In genomic region chr19:45143214-45143895, GRCm38 (mm10) we compare ENCODE assay signal across 10 mouse cellular contexts. TPM values are rescaled to one million over a fixed set of nuclear protein-coding genes. Genes with fewer than 3 reads are reported as not detected.
DNase-seq lines count a peak whose midpoint lies in the region; ATAC-seq and TF ChIP-seq lines count a peak whose summit lies in the region.
"Had no signal": no experiment of that assay in that cellular context is flagged by ENCODE, and none has a peak within 500 bp of the region (broad histone marks: within the 10 kb centered on the region; RNA-seq: fewer than 3 reads in every experiment).

No protein-coding gene starts in this region.

- DNase-seq in liver, postnatal 0 days: no peak
- no peak for DNase-seq in natural killer cell, adult 2 months (ENCODE audit: low spot score in 2 of 2)
- DNase-seq in right cerebral cortex, postnatal 25 days: no peak
- DNase-seq: cerebellum, postnatal 36 days; liver, embryonic 13.5 days had no signal

- H3K9me3 ChIP-seq in liver, embryonic 12.5 days (replicated peaks): no peaks in the 10 kb centered on the region
- no peaks in the 10 kb centered on the region for H3K9me3 ChIP-seq in liver, postnatal 0 days (ENCODE audit: low read length)
- peaks cover 3% of the 10 kb centered on the region; the same call in 1 of the 2 replicates for H3K9me3 ChIP-seq in forebrain, embryonic 12.5 days
- H3K9me3 ChIP-seq in limb, embryonic 13.5 days: peaks cover 9% of the 10 kb centered on the region; the same call in 1 of the 2 replicates
- H3K9me3 ChIP-seq: liver, embryonic 13.5 days had no signal

- H3K27me3 ChIP-seq in liver, embryonic 12.5 days (replicated peaks): peaks cover 99% of the 10 kb centered on the region
- H3K27me3 ChIP-seq in liver, postnatal 0 days (ENCODE audit: insufficient read depth, low read length): peaks cover 88% of the 10 kb centered on the region
- peaks cover 100% of the 10 kb centered on the region for H3K27me3 ChIP-seq in forebrain, embryonic 12.5 days
- H3K27me3 ChIP-seq in limb, embryonic 13.5 days: peaks cover 100% of the 10 kb centered on the region

- no peak for TF ChIP-seq CTCF in liver, postnatal 0 days (IDR thresholded peaks at IDR 0.05; ENCODE audit: low read depth)

- H3K36me3 ChIP-seq in liver, embryonic 12.5 days: no peaks in the 10 kb centered on the region
- no peaks in the 10 kb centered on the region for H3K36me3 ChIP-seq in liver, postnatal 0 days (replicated peaks; ENCODE audit: insufficient read depth, low read length)
- no peaks in the 10 kb centered on the region for H3K36me3 ChIP-seq in forebrain, embryonic 12.5 days (replicated peaks)
- H3K36me3 ChIP-seq in limb, embryonic 13.5 days: no peaks in the 10 kb centered on the region
- H3K36me3 ChIP-seq: liver, embryonic 13.5 days had no signal

- no peak overlapping the region for H3K4me3 ChIP-seq in liver, embryonic 12.5 days
- H3K4me3 ChIP-seq in liver, postnatal 0 days (ENCODE audit: low read depth, low read length): no peak overlapping the region
- H3K4me3 ChIP-seq in forebrain, embryonic 12.5 days (replicated peaks): peak overlapping the region; percentile 20
- peak overlapping the region; percentile 21 for H3K4me3 ChIP-seq in limb, embryonic 13.5 days
- H3K4me3 ChIP-seq: liver, embryonic 13.5 days had no signal

- peak overlapping the region; percentile 15; the same call in 1 of the 2 replicates for H3K4me2 ChIP-seq in liver, embryonic 12.5 days
- H3K4me2 ChIP-seq in liver, postnatal 0 days (ENCODE audit: low read depth, low read length): no peak overlapping the region
- H3K4me2 ChIP-seq in forebrain, embryonic 12.5 days: peak overlapping the region; percentile 39
- H3K4me2 ChIP-seq in limb, embryonic 13.5 days (replicated peaks): peak overlapping the region; percentile 41
- H3K4me2 ChIP-seq: liver, embryonic 13.5 days had no signal

- H3K4me1 ChIP-seq in liver, embryonic 12.5 days: no peaks in the 10 kb centered on the region
- no peaks in the 10 kb centered on the region; the same call in 1 of the 2 replicates for H3K4me1 ChIP-seq in liver, postnatal 0 days (ENCODE audit: insufficient read depth)
- peaks cover 12% of the 10 kb centered on the region for H3K4me1 ChIP-seq in forebrain, embryonic 12.5 days
- H3K4me1 ChIP-seq in limb, embryonic 13.5 days: peaks cover 9% of the 10 kb centered on the region; the same call in 1 of the 2 replicates
- H3K4me1 ChIP-seq: liver, embryonic 13.5 days had no signal

- no peak for TF ChIP-seq EP300 in liver, postnatal 0 days (IDR thresholded peaks at IDR 0.05; ENCODE audit: low read depth)

- H3K9ac ChIP-seq in liver, embryonic 12.5 days: no peak overlapping the region
- H3K9ac ChIP-seq in liver, postnatal 0 days (replicated peaks): no peak overlapping the region
- H3K9ac ChIP-seq in forebrain, embryonic 12.5 days: no peak overlapping the region
- H3K9ac ChIP-seq in limb, embryonic 13.5 days: no peak overlapping the region
- H3K9ac ChIP-seq: liver, embryonic 13.5 days had no signal

- no peak overlapping the region for H3K27ac ChIP-seq in liver, embryonic 12.5 days
- no peak overlapping the region for H3K27ac ChIP-seq in liver, postnatal 0 days (ENCODE audit: low read depth)
- H3K27ac ChIP-seq in forebrain, embryonic 12.5 days: no peak overlapping the region
- no peak overlapping the region for H3K27ac ChIP-seq in limb, embryonic 13.5 days
- H3K27ac ChIP-seq: liver, embryonic 13.5 days had no signal

- ATAC-seq in liver, embryonic 12.5 days: no peak
- no peak for ATAC-seq in liver, postnatal 0 days
- no peak for ATAC-seq in forebrain, embryonic 12.5 days (ENCODE audit: low FRiP score)
- no peak for ATAC-seq in limb, embryonic 13.5 days (ENCODE audit: low FRiP score, low read depth)
- no peak for ATAC-seq in cerebellum, adult (ENCODE audit: insufficient number of reproducible peaks, low FRiP score, low TSS enrichment)
- ATAC-seq: Patski had no signal

- WGBS in liver, embryonic 12.5 days (ENCODE audit: insufficient replicate concordance): 3% methylated on average over 46 of the region's 46 CpGs
- 4% methylated on average over 45 of the region's 46 CpGs for WGBS in liver, postnatal 0 days (ENCODE audit: insufficient replicate concordance)
- WGBS in forebrain, embryonic 12.5 days: under 1% methylated on average over 46 of the region's 46 CpGs
- WGBS in limb, embryonic 13.5 days: 1% methylated on average over 46 of the region's 46 CpGs

RNA-seq across cellular contexts. Expression of gene Tlx1, which starts 7.1 kb away (rescaled TPM):
- polyA plus RNA-seq in liver, embryonic 12.5 days (2016; fragmentation: Nextera tagmentation; extraction: Ambion mirVana): not detected in 2 replicates
- not detected in 2 replicates for polyA plus RNA-seq in liver, postnatal 0 days (2015; fragmentation: Nextera tagmentation; extraction: Ambion mirVana)
- 0.11 TPM in 1 of 2 replicates, not detected in the other for polyA plus RNA-seq in forebrain, embryonic 12.5 days (2016; fragmentation: Nextera tagmentation; extraction: Ambion mirVana)
- polyA plus RNA-seq in limb, embryonic 13.5 days (2015; fragmentation: Nextera tagmentation; extraction: Ambion mirVana): 0.38 and 1.1 TPM in 2 replicates
- polyA plus RNA-seq: liver, embryonic 13.5 days; Patski had no signal

Comparison
In these comparisons a context has a peak if more than half of its experiments do, and no peak if none do; other contexts are left out.
1. H3K4me3 ChIP-seq: peak in forebrain, embryonic 12.5 days (single experiment) and limb, embryonic 13.5 days (single experiment); none in liver, embryonic 12.5 days (single experiment) and liver, postnatal 0 days (single experiment).